In the genomic region with DNA sequence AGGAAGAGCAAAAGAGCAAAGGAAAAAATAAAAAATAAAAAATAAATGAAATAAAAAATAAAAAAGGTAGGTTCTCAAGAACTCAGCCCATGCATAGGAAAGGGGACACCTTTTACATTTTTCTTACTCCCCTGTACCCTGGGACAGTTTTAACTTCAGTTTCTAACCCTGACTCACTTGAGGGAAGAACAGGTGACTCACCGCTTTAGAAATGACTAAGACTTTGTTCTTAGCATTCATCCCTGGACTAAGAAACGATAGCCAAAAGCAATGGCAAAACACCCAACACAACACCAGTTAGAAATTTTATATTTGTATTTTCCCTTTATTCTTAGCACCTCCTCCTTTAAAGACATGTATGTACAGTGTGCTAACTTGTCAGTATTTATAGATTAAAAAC, we compare ENCODE assay signal across 14 mouse cellular contexts.
"Had no signal": no experiment of that assay in that cellular context is flagged by ENCODE, and none has a peak within 500 bp of the region (broad histone marks: within the 10 kb centered on the region; RNA-seq: fewer than 3 reads in every experiment).

No protein-coding gene starts in this region.

- ATAC-seq: midbrain, embryonic 13.5 days; midbrain, embryonic 15.5 days had no signal

- H3K4me1 ChIP-seq: lung, embryonic 15.5 days; megakaryocyte, embryonic 14.5 days; midbrain, embryonic 13.5 days; midbrain, embryonic 15.5 days; neural tube, embryonic 12.5 days; stomach, embryonic 15.5 days had no signal

- H3K4me3 ChIP-seq: lung, embryonic 15.5 days; megakaryocyte, embryonic 14.5 days; midbrain, embryonic 13.5 days; midbrain, embryonic 15.5 days; neural tube, embryonic 12.5 days; stomach, embryonic 15.5 days had no signal

- H3K4me2 ChIP-seq: lung, embryonic 15.5 days; midbrain, embryonic 11.5 days; midbrain, embryonic 13.5 days; midbrain, embryonic 15.5 days; neural tube, embryonic 12.5 days; stomach, embryonic 15.5 days had no signal

- H3K9ac ChIP-seq: lung, embryonic 15.5 days; midbrain, embryonic 13.5 days; midbrain, embryonic 15.5 days; neural tube, embryonic 12.5 days; stomach, embryonic 15.5 days had no signal

- H3K9me3 ChIP-seq: lung, embryonic 15.5 days; midbrain, embryonic 13.5 days; midbrain, embryonic 15.5 days; neural tube, embryonic 12.5 days; stomach, embryonic 15.5 days had no signal

- DNase-seq: lung, adult 2 months; right cerebral cortex, postnatal 14 days; thymus, adult 2 months; thymus, postnatal 25 days; thymus, postnatal 4 days had no signal

- H3K27ac ChIP-seq: lung, embryonic 15.5 days; macrophage; midbrain, embryonic 13.5 days; midbrain, embryonic 15.5 days; neural tube, embryonic 12.5 days; stomach, embryonic 15.5 days; stomach, postnatal 0 days had no signal

- H3K27me3 ChIP-seq: lung, embryonic 15.5 days; megakaryocyte, embryonic 14.5 days; midbrain, embryonic 13.5 days; midbrain, embryonic 15.5 days; neural tube, embryonic 12.5 days; stomach, embryonic 15.5 days had no signal

- H3K36me3 ChIP-seq: lung, embryonic 15.5 days; midbrain, embryonic 13.5 days; midbrain, embryonic 15.5 days; neural tube, embryonic 12.5 days; stomach, embryonic 15.5 days had no signal
